Mouse (Mus musculus): ENCODE data around the gene Usp42.

DNA sequence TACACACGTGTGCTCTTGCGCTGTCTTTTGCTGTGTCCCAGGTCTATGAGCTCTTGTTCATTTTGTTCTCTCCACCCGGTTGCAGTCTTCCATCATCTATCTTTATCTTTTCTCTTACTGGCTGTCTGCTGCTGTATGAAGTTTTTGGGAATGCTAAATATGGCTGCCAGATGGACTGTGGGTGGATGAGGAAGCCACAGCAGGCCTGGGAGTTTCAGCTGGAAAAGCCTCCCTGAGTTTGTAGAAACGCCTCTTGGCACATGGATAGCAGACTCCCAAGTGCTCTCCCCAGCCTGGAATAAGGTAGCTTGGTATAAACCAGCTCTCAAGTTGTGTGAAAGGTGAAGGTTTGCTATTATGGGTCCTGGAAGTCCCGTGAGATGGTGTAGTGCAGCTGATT lies 41.2 kb downstream of the Usp42 start:
- TF ChIP-seq CTCF (IDR thresholded peaks at IDR 0.05; ENCODE audit: extremely low read depth, insufficient read depth, insufficient read length, insufficient replicate concordance) (no peak), POLR2A (IDR thresholded peaks at IDR 0.05; ENCODE audit: low read depth, low read length) (no peak)

Data from spleen, adult 2 months (tissue).